Mouse (Mus musculus) layer of hippocampus, postnatal 25 days (tissue): ENCODE data around the gene Col23a1. TPM values are rescaled to one million over a fixed set of nuclear protein-coding genes. Genes with fewer than 3 reads are reported as not detected.
"Not testable (repeated sequence)": the region's sequence is repeated elsewhere in the genome, so short reads cannot be mapped to it uniquely, and the experiment has no call there.

Source experiments
- DNase-seq, 2 experiments: peaks; one replicate each; pipeline ENCODE4 v3.0.0; 2022; ENCODE audit warnings: mixed read lengths in 2 of 2, low spot score in 1 of 2; ENCODE audit errors: extremely low spot score in 1 of 2
- total RNA-seq, 2 experiments: library from RNA; stranded (reverse); gene quantifications; 2 replicates each; pipeline ENCODE4 v1.2.3; 2021

Gene Col23a1
- total RNA-seq, 2 experiments from 2014 or later, result 5.0 to 5.4 TPM

DNA sequence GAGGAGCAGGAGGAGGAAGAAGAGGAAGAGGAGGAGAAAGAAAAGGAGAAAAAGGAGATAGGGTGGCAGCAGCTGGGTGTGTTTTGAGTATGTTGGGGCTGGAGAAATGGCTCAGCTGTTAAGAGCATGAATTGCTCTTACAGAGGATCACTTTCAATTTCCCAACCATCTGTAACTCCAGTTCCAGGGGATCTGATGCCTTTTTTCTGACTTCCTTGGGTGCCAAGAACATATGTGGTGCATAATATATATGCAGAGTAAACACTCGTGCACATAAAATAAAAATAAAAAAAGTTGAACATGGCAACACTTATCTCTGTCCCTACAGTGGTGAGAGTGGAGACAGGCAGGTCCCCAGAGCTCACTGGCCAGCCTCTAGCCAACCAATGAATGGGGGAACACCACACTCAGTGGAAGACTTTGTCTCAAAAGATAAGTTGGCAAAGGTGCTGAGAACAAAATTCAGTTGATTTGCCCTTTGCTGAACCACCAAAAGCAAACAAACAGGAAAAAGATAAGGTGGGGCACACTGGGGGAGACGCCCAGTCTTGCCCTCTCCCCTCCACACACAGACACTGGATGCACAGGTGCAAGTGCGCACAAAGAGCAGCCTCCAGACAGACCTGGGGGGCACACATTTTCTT, 319.7 kb downstream of the Col23a1 start:
- DNase-seq, result no peak

DNA sequence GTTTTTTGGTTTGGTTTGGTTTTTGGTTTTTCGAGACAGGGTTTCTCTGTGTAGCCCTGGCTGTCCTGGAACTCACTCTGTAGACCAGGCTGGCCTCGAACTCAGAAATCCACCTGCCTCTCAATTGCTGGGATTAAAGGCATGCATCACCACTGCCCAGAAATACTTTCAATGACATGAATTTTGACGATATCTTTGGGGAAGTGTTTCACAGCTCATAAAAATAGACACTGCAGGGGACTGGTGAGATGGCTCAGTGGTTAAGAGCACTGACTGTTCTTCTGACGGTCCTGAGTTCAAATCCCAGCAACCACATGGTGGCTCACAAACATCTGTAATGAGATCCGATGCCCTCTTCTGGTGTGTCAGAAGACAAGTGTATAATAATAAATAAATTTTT, 320.2 kb downstream of the Col23a1 start:
- not testable (repeated sequence) for DNase-seq

DNA sequence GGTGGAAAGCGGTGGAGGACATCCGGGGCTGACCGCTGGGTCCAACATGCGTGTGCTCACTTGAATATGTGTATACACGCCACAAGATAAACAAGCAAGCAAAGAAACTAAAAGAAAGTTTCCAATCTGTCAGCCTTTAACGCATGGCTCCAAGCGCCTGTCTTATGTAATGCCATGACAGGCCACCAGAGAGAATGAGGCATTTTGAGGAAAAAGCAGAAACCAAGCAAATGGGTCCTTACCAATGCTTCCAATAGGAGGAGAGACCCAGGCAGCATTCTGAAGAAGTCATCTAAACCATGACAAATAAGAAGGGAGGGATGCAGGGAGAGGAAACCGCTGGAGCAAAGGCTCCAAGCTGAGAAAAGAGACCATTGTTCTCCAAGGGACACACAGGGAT, 324.5 kb downstream of the Col23a1 start:
- no peak for DNase-seq

DNA sequence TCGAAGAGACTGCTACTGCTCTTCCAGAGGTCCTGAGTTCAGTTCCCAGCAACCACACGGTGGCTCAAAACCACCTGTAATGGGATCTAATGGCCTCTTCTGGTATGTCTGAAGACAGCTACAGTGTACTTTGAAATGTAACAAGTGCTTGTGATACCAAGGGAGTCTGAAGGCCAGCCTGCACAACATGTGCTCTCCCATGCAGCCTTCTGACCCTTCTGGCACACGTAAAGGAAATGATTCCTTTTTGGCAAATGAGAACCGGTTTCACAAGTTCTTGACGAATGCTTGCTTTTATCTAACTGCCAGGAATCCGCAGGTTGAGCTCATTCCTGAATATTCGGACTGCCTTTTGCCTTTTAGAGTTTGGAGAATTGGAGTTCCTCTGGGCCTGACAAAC, 325.4 kb downstream of the Col23a1 start:
- no peak for DNase-seq

DNA sequence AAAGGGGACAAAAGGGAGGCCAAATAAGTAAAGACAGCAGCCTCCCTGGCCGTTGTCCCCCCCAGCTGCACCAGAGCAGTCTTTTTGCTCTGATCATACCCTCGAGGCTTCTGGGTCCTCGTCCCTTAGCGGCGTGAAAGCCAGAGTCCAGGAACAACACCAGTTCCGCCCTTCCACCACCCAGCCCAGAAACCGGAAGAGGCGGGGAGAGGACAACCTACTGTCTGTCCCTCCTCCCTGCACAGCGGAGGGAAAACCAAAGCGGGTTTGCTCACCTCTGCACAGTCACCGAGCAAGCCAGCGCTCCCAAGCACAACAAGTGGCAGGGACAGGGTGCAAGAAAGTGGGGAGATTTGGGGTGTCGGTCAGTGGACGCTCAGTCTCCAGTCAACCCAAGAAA, 325.9 kb downstream of the Col23a1 start:
- DNase-seq, result peak in 1 of 2 experiments; percentile 30

DNA sequence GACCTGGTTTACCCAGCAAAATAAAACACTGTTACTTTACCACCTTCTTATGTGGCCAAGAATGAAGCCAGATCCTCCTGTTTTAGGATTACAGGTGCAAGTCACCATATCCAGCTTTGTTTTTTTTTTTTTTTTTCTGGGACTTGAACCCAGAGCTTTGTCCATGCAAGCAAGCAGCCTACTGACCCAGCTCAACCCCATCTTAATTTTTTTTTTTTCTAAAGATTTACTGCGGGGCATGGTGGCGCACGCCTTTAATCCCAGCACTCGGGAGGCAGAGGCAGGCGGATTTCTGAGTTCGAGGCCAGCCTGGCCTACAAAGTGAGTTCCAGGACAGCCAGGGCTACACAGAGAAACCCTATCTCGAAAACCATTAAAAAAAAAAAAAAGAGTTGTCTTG, 326.4 kb downstream of the Col23a1 start:
- DNase-seq, result not testable (repeated sequence)

DNA sequence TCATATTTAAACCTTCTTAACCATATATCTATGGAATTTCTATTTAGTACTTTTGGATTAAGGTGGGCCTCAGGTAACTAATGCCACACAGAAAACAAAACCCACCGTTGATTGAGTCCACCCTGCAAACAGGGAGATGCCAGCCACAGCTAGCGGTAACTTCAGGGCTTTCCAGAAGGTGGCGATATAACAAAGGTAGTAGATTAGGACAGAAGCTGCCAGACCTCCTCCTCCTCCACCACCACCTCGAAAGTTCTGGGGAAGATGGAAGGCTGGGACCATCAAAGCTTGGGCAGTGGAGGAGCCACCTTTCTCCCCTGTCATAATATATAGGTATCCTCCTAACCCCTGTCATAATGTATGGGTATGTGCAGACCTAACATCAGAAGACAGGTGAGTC, 328.0 kb downstream of the Col23a1 start:
- DNase-seq, result peak in 1 of 2 experiments; percentile 70

DNA sequence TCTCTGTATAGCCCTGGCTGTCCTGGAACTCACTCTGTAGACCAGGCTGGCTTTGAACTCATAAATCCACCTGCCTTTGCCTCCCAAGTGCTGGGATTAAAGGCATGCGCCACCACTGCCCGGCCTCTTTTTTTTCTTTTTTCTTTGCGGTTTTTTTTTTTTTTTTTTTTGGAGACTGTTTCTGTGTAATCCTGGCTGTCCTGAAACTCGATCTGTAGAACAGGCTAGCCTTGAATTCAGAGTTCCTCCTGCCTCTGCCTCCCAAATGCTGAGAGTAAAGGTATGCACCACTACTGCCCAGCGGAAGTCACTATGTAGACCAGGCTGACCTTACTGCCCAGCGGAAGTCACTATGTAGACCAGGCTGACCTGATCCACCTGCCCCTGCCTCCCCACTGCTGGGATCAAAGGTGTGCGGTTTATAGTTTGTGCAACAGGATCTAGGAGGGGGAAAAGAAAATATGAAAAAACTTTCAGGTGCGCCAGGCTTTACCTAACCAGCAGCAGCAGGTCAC, 329.2 kb downstream of the Col23a1 start:
- no peak for DNase-seq

DNA sequence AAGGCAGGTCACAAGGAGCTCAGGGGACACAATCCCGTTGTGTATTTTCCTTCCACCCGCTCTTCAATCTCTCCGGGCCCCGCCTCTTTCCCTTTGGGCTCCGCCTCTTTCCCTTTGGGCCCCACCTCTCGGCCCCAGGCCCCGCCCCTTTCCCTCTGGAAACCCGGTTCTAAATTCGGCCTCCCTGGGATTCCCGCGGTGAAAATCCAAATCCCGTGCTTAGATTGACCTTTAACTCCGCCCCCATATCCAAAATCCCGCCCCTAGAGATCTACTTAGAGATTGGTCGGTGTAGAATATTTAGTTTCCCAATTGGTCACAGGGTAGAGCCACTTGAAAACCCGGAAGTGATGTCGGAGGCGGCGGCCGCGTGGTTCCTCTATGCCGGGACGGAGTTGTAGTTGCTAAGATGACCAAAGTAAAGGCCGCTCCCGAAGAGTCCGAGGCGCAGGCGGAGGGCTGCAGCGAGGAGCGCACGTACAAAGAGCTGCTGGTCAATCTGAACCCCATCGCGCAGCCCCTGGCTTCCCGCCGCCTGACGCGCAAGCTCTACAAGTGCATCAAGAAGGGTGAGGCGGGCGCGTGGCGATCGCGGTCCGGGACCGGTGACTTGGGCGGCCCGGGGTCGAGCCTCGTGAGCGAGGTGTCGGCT, 329.8 kb downstream of the Col23a1 start, which contains the start of gene Nhp2:
Gene Nhp2, plus strand, starts transcription at position 327 of the 652 bp plus-strand sequence.
- peak; percentile 67 to 75 for DNase-seq

DNA sequence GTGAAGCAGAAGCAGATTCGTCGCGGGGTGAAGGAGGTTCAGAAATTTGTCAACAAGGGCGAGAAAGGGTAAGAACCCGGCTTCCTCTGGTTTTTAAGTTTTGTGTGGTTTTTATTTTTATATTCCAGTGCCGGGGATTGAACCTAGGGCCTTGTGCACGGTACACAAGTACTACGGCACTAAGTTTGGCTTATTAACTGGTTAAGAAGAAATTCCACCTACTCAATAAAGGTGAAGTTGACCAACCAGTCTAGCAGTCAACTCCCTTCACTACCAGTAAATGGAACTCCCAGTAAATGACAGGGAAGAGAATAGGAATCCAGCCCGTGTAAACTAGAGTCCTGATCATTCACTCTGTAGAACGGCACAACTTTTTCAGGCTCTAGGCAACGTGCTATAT, 330.4 kb downstream of the Col23a1 start:
- DNase-seq, result no peak

DNA sequence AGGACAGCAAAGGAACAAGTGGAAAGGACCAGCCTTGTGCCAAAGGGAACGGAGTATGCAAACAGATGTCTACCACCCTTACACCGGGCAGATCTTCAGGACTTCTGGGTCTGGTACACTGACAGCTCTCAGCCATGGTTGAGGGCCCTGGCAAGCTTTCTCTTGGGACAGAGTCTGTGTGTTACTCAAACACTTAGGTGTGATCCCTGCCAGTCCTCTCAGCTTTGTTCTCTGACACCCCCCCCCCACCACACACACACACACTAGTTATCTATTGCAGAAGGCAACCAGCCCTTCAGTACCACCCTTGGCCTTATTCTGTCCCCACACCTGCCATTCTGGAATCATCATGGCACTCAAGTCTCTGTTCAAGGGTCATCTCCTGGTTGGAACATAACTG, 332.1 kb downstream of the Col23a1 start:
- DNase-seq, result no peak

DNA sequence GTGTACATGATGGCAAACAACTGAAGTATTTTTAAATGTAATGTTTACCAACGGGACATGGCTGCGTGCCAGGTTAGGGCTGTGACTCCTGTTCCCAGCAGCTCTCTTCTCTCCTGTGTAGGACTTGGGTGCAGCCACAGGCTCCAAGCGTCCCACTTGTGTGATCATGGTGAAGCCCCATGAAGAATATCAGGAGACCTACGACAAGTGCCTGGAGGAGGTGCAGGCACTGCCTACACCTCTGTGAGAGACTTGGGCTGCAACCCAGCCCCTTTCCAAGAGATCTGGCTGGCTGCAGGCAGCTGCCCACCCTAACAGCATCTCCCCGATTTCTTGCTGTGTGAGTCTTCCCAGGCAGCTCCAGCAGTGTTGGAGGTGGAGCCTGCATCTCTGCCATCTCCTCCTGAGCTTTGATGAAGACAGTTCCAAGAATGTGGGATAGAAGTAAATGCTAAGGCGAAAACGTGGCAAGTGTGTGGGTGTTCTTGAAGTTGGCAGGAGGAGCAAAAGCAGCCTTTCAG, 333.3 kb downstream of the Col23a1 start:
- DNase-seq, result peak in 1 of 2 experiments; percentile 41

DNA sequence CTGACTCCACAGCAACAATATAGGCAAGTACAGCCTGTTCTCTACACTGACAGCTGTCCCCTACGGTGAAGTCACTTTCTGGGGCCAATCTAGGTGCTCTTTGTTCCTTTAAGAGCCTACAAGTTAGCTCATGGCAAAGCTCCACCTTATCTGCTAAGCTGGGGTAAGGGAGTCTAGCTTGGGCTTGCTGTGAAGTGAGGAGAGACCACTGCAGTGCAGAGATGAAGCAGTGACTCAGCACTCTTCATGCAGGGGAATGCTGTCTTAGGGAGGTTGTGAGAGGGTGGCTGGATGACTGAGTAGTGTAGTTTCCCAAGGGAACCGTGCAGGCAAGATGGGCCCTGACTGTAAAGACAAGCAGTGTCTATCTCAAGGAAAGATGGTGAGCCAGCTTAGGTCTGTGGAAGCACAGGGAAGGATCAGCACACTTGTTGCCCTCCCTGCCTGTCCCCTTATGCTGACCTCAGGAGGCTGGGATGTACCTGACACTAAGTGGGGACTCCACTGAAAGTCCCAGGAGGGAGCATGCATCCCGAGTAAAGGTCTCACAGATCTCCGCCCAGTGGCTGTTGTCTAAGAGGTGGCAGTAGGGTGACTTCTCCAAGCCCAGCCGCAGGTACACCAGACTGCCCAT, 335.6 kb downstream of the Col23a1 start:
- DNase-seq, result no peak

DNA sequence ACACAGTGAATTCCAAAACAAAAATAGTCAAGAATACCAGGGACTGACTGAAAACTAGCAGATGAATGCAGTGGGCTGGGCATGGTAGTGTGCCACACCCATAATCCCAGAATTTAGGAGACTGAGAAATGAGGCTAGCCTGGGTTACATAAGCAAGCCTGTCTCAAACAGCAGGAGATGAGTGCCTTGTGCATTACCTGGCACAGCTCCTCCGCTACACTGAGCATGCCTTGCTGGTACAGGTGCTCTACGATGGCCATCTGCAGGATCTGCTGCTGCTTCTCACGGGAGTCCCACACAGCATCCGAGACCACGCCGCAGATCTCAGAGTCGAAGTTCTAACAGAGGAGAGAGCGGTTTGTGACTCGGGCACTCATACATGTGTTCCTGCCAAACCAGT, 337.7 kb downstream of the Col23a1 start:
- no peak for DNase-seq

DNA sequence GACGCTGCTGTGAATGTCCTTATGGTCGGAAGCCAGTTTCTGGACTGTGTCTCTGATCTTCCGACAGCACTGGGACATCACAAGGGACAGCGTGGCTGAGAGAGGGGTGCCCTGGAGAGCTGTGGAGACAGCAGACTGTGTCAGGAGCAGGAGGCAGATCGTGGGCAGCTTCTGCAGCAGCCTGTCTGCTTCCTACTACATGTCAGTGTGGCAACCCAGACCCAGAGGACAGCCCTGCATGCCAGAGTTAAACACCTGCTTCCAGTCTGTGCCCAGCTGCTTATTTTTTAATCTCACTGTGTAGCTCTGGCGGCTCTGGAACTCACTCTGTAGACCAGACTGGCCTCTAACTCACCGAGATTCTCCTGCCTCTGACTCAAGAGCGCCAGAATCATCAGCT, 338.2 kb downstream of the Col23a1 start:
- DNase-seq, result no peak

DNA sequence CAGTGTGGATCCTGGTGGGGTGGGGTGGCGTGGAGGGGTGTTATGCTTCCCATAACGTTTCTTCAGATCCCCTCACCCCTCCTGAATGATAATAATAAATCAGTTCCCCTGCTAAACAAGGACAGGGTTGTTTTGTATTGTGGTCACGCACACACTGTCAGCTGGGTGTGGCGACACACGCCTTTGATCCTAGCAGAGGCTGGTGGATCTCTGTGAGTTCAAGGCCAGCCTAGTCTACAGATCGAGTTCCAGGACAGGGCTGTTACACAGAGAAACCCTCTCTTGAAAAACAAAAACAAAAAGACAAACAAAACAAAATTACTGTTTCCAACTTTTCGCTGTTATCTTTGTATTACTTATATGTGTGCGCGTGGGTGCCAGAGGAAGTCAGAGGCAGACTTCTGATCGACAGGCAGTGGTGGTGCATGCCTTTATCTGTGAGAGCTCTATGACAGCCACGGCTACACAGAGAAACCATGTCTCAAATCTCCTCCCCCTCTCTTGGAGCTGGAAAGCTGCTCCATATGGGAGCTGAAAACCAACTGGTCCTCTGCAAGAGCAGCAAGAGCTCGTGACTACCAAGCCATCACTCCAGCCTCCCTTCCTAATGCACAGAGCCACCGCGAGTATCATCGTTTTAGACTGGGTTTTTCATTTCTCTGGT, 340.1 kb downstream of the Col23a1 start:
- no peak for DNase-seq

DNA sequence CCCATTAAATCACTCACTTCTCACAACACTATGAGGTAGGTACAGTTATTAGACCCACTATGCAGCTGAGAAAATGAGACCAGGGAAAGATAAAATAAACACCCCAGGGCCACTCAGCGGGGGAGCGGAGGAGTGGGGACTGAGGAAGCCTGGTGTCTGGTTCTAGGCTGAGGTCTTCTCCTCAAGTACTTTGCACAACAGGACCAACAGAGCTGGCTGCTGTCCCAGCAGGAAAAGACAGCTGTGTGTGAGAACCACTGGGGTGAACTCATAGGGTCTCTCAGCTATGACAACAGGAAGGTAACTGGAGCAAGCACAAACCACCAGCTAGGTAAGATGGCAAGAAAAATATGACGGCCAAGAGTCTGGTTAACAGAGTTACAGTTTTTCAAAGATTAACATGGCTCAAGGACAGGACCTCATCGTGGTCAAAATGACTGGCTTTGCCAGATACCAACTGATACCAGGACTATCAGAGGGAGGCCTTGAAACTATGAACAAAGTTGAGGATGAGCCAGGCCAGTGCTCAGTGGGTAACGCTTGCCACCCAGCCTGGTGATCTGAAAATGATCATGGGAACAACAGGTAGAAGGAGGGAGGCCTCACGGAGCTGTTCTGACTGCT, 342.5 kb downstream of the Col23a1 start:
- no peak for DNase-seq

DNA sequence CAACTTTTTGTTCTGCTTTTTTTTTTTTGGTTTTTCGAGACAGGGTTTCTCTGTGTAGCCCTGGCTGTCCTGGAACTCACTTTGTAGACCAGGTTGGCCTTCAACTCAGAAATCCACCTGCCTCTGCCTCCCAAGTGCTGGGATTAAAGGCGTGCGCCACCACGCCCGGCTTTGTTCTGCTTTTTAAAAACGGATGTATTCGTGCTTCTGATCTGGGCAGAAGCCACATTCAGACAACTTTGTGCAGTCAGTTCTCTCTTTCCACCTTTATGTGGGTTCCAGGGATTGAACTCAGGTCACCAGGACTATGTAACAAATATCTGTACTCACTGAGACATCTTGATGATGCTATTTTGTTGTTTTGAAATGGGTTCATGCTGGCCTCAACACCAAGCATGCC, 343.5 kb downstream of the Col23a1 start:
- DNase-seq, result not testable (repeated sequence)
